Mouse (Mus musculus): Measurements from ENCODE around the gene Gsg1l. TPM values are rescaled to one million over a fixed set of nuclear protein-coding genes. Genes with fewer than 3 reads are reported as not detected.

The Gsg1l gene
- 10.8 and 16.3 TPM in 2 replicates for polyA plus RNA-seq (2016; fragmentation: Nextera tagmentation; extraction: Ambion mirVana)

GRCm38 (mm10) chr7:126082286-126082741 lies at the start of gene Gsg1l:
Gene Gsg1l, minus strand, starts transcription at chr7:126082411.
- Histone ChIP-seq H3K27ac (no peak within 1 kb of the TSS), H3K4me3 (peak within 1 kb of the TSS; percentile 63), H3K36me3 (no peaks in the 10 kb centered on the region), H3K9me3 (no peaks in the 10 kb centered on the region), H3K27me3 (replicated peaks) (peaks cover 56% of the 10 kb centered on the region), H3K4me2 (replicated peaks) (peak within 1 kb of the TSS; percentile 98), H3K9ac (peak within 1 kb of the TSS; percentile 73), H3K4me1 (peaks cover 24% of the 10 kb centered on the region; the same call in 1 of the 2 replicates)
- 1% methylated on average over 49 of the region's 49 CpGs for WGBS
- peak; percentile 39; the same call in 1 of the 2 replicates for ATAC-seq (ENCODE audit: low FRiP score, low read depth)

- Histone ChIP-seq H3K9ac (no peak overlapping the region), H3K4me1 (no peaks in the 10 kb centered on the region), H3K9me3 (no peaks in the 10 kb centered on the region), H3K4me2 (replicated peaks) (no peak overlapping the region), H3K27ac (no peak overlapping the region), H3K4me3 (no peak overlapping the region), H3K36me3 (peaks cover 48% of the 10 kb centered on the region), H3K27me3 (replicated peaks) (no peaks in the 10 kb centered on the region)
- 39% methylated on average over 2 of the region's 2 CpGs for WGBS
- ATAC-seq (ENCODE audit: low FRiP score, low read depth), result no peak
These were observed 45.5 kb upstream of the Gsg1l start for GRCm38 (mm10) chr7:126127673-126128072.

- Histone ChIP-seq H3K27me3 (replicated peaks) (no peaks in the 10 kb centered on the region), H3K9me3 (no peaks in the 10 kb centered on the region), H3K9ac (no peak overlapping the region), H3K4me2 (replicated peaks) (no peak overlapping the region), H3K27ac (no peak overlapping the region), H3K36me3 (peaks cover 60% of the 10 kb centered on the region), H3K4me3 (no peak overlapping the region), H3K4me1 (no peaks in the 10 kb centered on the region)
- WGBS, result 76% methylated on average over 3 of the region's 3 CpGs
- no peak for ATAC-seq (ENCODE audit: low FRiP score, low read depth)
These were observed 44.3 kb upstream of the Gsg1l start for GRCm38 (mm10) chr7:126126502-126126901.

GRCm38 (mm10) chr7:126121533-126121932 lies 39.3 kb upstream of the Gsg1l start:
- Histone ChIP-seq H3K4me3 (no peak overlapping the region), H3K4me1 (no peaks in the 10 kb centered on the region), H3K27ac (no peak overlapping the region), H3K9ac (no peak overlapping the region), H3K36me3 (peaks cover 56% of the 10 kb centered on the region), H3K27me3 (replicated peaks) (no peaks in the 10 kb centered on the region), H3K9me3 (no peaks in the 10 kb centered on the region), H3K4me2 (replicated peaks) (no peak overlapping the region)
- 96% methylated on average over 4 of the region's 4 CpGs for WGBS
- ATAC-seq (ENCODE audit: low FRiP score, low read depth), result no peak

- Histone ChIP-seq H3K4me2 (replicated peaks) (no peak overlapping the region), H3K4me1 (no peaks in the 10 kb centered on the region), H3K27me3 (replicated peaks) (no peaks in the 10 kb centered on the region), H3K9ac (no peak overlapping the region), H3K4me3 (no peak overlapping the region), H3K9me3 (no peaks in the 10 kb centered on the region), H3K27ac (no peak overlapping the region), H3K36me3 (peaks cover 68% of the 10 kb centered on the region)
- no peak for ATAC-seq (ENCODE audit: low FRiP score, low read depth)
- WGBS, result 94% methylated on average over 6 of the region's 6 CpGs
These were observed 37.6 kb upstream of the Gsg1l start for GRCm38 (mm10) chr7:126119819-126120218.

GRCm38 (mm10) chr7:126113263-126113662 lies 31.1 kb upstream of the Gsg1l start:
- peaks cover 62% of the 10 kb centered on the region for H3K36me3 ChIP-seq
- no peaks in the 10 kb centered on the region for H3K27me3 ChIP-seq (replicated peaks)
- H3K9me3 ChIP-seq, result no peaks in the 10 kb centered on the region
- no peaks in the 10 kb centered on the region for H3K4me1 ChIP-seq
- no peak for ATAC-seq (ENCODE audit: low FRiP score, low read depth)
- no peak overlapping the region for H3K4me2 ChIP-seq (replicated peaks)
- no peak overlapping the region for H3K27ac ChIP-seq
- WGBS, result 97% methylated on average over 4 of the region's 4 CpGs
- no peak overlapping the region for H3K4me3 ChIP-seq
- H3K9ac ChIP-seq, result no peak overlapping the region

- no peak overlapping the region for H3K9ac ChIP-seq
These were observed 29.0 kb upstream of the Gsg1l start for GRCm38 (mm10) chr7:126111230-126111629.

GRCm38 (mm10) chr7:126109898-126110297 lies 27.7 kb upstream of the Gsg1l start:
- Histone ChIP-seq H3K27ac (no peak overlapping the region), H3K4me1 (no peaks in the 10 kb centered on the region), H3K27me3 (replicated peaks) (no peaks in the 10 kb centered on the region), H3K4me3 (no peak overlapping the region), H3K9ac (no peak overlapping the region), H3K4me2 (replicated peaks) (no peak overlapping the region), H3K36me3 (peaks cover 83% of the 10 kb centered on the region), H3K9me3 (no peaks in the 10 kb centered on the region)
- WGBS, result 93% methylated on average over 3 of the region's 3 CpGs
- ATAC-seq (ENCODE audit: low FRiP score, low read depth), result no peak

More at GRCm38 (mm10) chr7:126111230-126111629, 29.0 kb upstream of the Gsg1l start:
- no peak overlapping the region for H3K4me3 ChIP-seq
- H3K4me2 ChIP-seq (replicated peaks), result no peak overlapping the region
- no peaks in the 10 kb centered on the region for H3K4me1 ChIP-seq
- ATAC-seq (ENCODE audit: low FRiP score, low read depth), result no peak
- no peaks in the 10 kb centered on the region for H3K9me3 ChIP-seq
- 84% methylated on average over 2 of the region's 2 CpGs for WGBS
- H3K36me3 ChIP-seq, result peaks cover 82% of the 10 kb centered on the region
- no peaks in the 10 kb centered on the region for H3K27me3 ChIP-seq (replicated peaks)
- no peak overlapping the region for H3K27ac ChIP-seq

- 95% methylated on average over 11 of the region's 11 CpGs for WGBS
- no peak for ATAC-seq (ENCODE audit: low FRiP score, low read depth)
- Histone ChIP-seq H3K27ac (no peak overlapping the region), H3K36me3 (peaks cover 79% of the 10 kb centered on the region), H3K4me1 (no peaks in the 10 kb centered on the region), H3K9ac (no peak overlapping the region), H3K27me3 (replicated peaks) (no peaks in the 10 kb centered on the region), H3K4me3 (no peak overlapping the region), H3K4me2 (replicated peaks) (no peak overlapping the region), H3K9me3 (no peaks in the 10 kb centered on the region)
These were observed 18.2 kb upstream of the Gsg1l start for GRCm38 (mm10) chr7:126100440-126100839.

GRCm38 (mm10) chr7:126099835-126100234 lies 17.6 kb upstream of the Gsg1l start:
- peaks cover 73% of the 10 kb centered on the region for H3K36me3 ChIP-seq
- ATAC-seq (ENCODE audit: low FRiP score, low read depth), result no peak

GRCm38 (mm10) chr7:126099163-126099775 lies 17.1 kb upstream of the Gsg1l start:
- 98% methylated on average over 7 of the region's 7 CpGs for WGBS
- H3K4me2 ChIP-seq (replicated peaks), result no peak overlapping the region
- H3K36me3 ChIP-seq, result peaks cover 67% of the 10 kb centered on the region
- no peak overlapping the region for H3K4me3 ChIP-seq
- no peak overlapping the region for H3K27ac ChIP-seq
- no peak overlapping the region for H3K9ac ChIP-seq
- H3K4me1 ChIP-seq, result no peaks in the 10 kb centered on the region
- no peak for ATAC-seq (ENCODE audit: low FRiP score, low read depth)
- H3K9me3 ChIP-seq, result no peaks in the 10 kb centered on the region
- no peaks in the 10 kb centered on the region for H3K27me3 ChIP-seq (replicated peaks)

More at GRCm38 (mm10) chr7:126099835-126100234, 17.6 kb upstream of the Gsg1l start:
- no peak overlapping the region for H3K9ac ChIP-seq
- no peaks in the 10 kb centered on the region for H3K9me3 ChIP-seq
- no peaks in the 10 kb centered on the region for H3K4me1 ChIP-seq
- H3K4me3 ChIP-seq, result no peak overlapping the region
- WGBS, result 92% methylated on average over 2 of the region's 2 CpGs
- H3K27ac ChIP-seq, result no peak overlapping the region
- H3K4me2 ChIP-seq (replicated peaks), result no peak overlapping the region
- no peaks in the 10 kb centered on the region for H3K27me3 ChIP-seq (replicated peaks)

- H3K9ac ChIP-seq, result no peak overlapping the region
- no peaks in the 10 kb centered on the region for H3K4me1 ChIP-seq
- no peak overlapping the region for H3K4me3 ChIP-seq
- no peaks in the 10 kb centered on the region for H3K9me3 ChIP-seq
- H3K27ac ChIP-seq, result no peak overlapping the region
- no peak for ATAC-seq (ENCODE audit: low FRiP score, low read depth)
- no peak overlapping the region for H3K4me2 ChIP-seq (replicated peaks)
- no peaks in the 10 kb centered on the region for H3K27me3 ChIP-seq (replicated peaks)
- 81% methylated on average over 7 of the region's 9 CpGs for WGBS
- peaks cover 51% of the 10 kb centered on the region for H3K36me3 ChIP-seq
These were observed 15.2 kb upstream of the Gsg1l start for GRCm38 (mm10) chr7:126097219-126097915.

All from neural tube, embryonic 12.5 days (tissue).